Mouse (Mus musculus): ENCODE measurements around the gene Parp9. TPM values are rescaled to one million over a fixed set of nuclear protein-coding genes. Genes with fewer than 3 reads are reported as not detected.
A peak's percentile ranks its signal among the peaks of the same experiment; 100 is the strongest.

Gene Parp9
- total RNA-seq, 1 experiment: 4.8 TPM

DNA sequence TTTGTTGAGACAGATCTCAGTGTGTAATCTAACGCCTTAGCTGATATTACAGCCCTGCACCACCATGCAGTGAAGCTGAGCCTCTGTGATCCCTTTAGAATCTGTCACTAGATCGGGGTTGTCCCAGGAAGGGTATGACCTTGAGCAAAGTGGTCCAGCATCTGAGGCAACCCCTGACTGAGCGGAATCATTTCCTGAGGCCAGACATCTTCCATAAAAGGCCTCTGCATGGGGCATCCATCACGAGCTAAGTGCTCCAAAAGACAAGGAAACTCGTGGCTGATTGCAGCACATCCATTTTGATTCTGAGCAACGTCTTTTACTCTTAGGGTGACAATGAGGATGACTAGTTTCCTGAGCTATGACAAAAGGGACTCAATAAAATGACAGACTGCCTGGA, 43.3 kb upstream of the Parp9 start:
- no peaks in the 10 kb centered on the region for H3K9me3 ChIP-seq (ENCODE audit: control insufficient read depth, insufficient read depth, low read depth, low read length)
- no peak overlapping the region for H3K4me3 ChIP-seq (ENCODE audit: insufficient read depth in 1 of 2, low read depth in 1 of 2, low read length in 2 of 2, poor library complexity in 1 of 2, severe bottlenecking in 1 of 2)
- no peak for DNase-seq (ENCODE audit: low read depth, low spot score)
- H3K9ac ChIP-seq (ENCODE audit: insufficient read depth, low read depth, low read length, poor library complexity, severe bottlenecking): no peak overlapping the region
- no peak overlapping the region for H3K27ac ChIP-seq (ENCODE audit: insufficient read depth, low read depth, low read length, poor library complexity, severe bottlenecking)
- in situ Hi-C loops (cut with MboI; ENCODE audit: low sequenced_read_pairs in 2 of 2, unreplicated experiment in 2 of 2): no loop called here
- TF ChIP-seq ZNF384 (IDR thresholded peaks at IDR 0.05; ENCODE audit: low read depth, low read length): no peak
- no peak for TF ChIP-seq ZC3H11A (IDR thresholded peaks at IDR 0.05; ENCODE audit: borderline replicate concordance, low read depth, low read length)
- no peak for TF ChIP-seq HCFC1 (IDR thresholded peaks at IDR 0.05; ENCODE audit: borderline replicate concordance, insufficient read depth, low read length)
- TF ChIP-seq MAFK (IDR thresholded peaks at IDR 0.05; ENCODE audit: insufficient read depth, low read depth, low read length): no peak
- no peak for TF ChIP-seq CHD2 (IDR thresholded peaks at IDR 0.05; ENCODE audit: low read depth, low read length)
- H3K36me3 ChIP-seq (ENCODE audit: control insufficient read depth, insufficient read depth, low read length, poor library complexity, severe bottlenecking): no peaks in the 10 kb centered on the region
- H3K4me1 ChIP-seq (ENCODE audit: control insufficient read depth in 2 of 2, insufficient read depth in 2 of 2, low read length in 2 of 2, poor library complexity in 1 of 2): peaks cover 0 to 8% of the 10 kb centered on the region in 2 experiments; a peak in 1 of 4 replicates

DNA sequence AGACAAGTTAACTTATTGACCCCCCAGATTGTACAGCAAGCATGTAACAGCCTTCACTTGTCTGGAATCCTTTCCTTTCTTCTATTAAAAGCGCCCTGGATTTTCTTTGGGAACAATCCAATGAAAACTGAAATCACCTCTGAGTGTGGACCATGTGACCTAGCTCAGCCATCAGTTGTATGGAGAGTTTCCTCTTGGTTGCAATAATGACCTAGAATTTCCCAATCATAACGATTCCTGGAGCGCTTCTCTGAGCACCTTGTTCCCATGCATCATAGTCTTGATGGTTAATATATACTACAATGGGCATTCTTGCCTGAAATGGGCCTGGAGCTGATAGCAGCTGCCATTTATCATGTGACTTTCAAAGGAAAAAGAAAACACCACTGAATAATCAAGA, 37.7 kb upstream of the Parp9 start:
- peaks cover 0 to 11% of the 10 kb centered on the region in 2 experiments for H3K4me1 ChIP-seq (ENCODE audit: control insufficient read depth in 2 of 2, insufficient read depth in 2 of 2, low read length in 2 of 2, poor library complexity in 1 of 2)
- no peaks in the 10 kb centered on the region for H3K9me3 ChIP-seq (ENCODE audit: control insufficient read depth, insufficient read depth, low read depth, low read length)
- no peak overlapping the region for H3K9ac ChIP-seq (ENCODE audit: insufficient read depth, low read depth, low read length, poor library complexity, severe bottlenecking)
- no peaks in the 10 kb centered on the region for H3K36me3 ChIP-seq (ENCODE audit: control insufficient read depth, insufficient read depth, low read length, poor library complexity, severe bottlenecking)
- TF ChIP-seq ZC3H11A (IDR thresholded peaks at IDR 0.05; ENCODE audit: borderline replicate concordance, low read depth, low read length) (no peak), CHD2 (IDR thresholded peaks at IDR 0.05; ENCODE audit: low read depth, low read length) (no peak), MAFK (IDR thresholded peaks at IDR 0.05; ENCODE audit: insufficient read depth, low read depth, low read length) (no peak), HCFC1 (IDR thresholded peaks at IDR 0.05; ENCODE audit: borderline replicate concordance, insufficient read depth, low read length) (no peak), ZNF384 (IDR thresholded peaks at IDR 0.05; ENCODE audit: low read depth, low read length) (no peak)
- in situ Hi-C loops (cut with MboI; ENCODE audit: low sequenced_read_pairs in 2 of 2, unreplicated experiment in 2 of 2): no loop called here
- no peak overlapping the region for H3K4me3 ChIP-seq (ENCODE audit: insufficient read depth in 1 of 2, low read depth in 1 of 2, low read length in 2 of 2, poor library complexity in 1 of 2, severe bottlenecking in 1 of 2)
- DNase-seq (ENCODE audit: low read depth, low spot score): no peak
- H3K27ac ChIP-seq (ENCODE audit: insufficient read depth, low read depth, low read length, poor library complexity, severe bottlenecking): no peak overlapping the region

DNA sequence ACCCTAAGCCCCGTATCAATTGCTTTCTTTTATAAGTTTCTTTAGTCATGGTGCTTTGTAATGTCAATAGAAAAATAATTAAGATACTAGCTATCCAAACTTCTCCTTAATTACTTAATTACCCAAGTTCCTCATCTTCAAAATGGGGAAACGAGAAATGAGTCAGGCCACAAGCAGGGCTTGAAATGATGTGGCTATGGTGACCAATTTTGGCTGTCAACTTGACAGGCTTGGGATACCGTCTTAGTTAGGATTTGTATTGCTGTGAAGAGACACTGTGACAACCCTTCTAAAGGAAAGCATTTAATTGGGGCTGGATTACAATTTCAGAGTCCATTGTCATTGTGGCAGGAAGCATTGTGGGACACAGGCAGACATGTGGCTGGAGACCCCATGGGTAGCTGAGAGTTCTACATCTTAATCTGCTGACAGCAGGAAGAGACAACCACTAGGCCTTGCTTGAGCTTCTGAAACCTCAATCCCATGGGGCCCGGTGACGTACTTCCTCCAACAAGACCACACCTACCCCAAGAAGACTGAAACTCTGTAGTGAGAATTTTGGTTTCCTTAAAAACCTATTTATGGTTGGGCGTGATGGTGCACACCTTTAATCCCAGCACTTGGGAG, 35.1 kb upstream of the Parp9 start:
- TF ChIP-seq MAFK (IDR thresholded peaks at IDR 0.05; ENCODE audit: insufficient read depth, low read depth, low read length) (no peak), HCFC1 (IDR thresholded peaks at IDR 0.05; ENCODE audit: borderline replicate concordance, insufficient read depth, low read length) (no peak), ZNF384 (IDR thresholded peaks at IDR 0.05; ENCODE audit: low read depth, low read length) (no peak), ZC3H11A (IDR thresholded peaks at IDR 0.05; ENCODE audit: borderline replicate concordance, low read depth, low read length) (no peak), CHD2 (IDR thresholded peaks at IDR 0.05; ENCODE audit: low read depth, low read length) (no peak)
- Histone ChIP-seq H3K27ac (ENCODE audit: insufficient read depth, low read depth, low read length, poor library complexity, severe bottlenecking) (no peak overlapping the region), H3K9ac (ENCODE audit: insufficient read depth, low read depth, low read length, poor library complexity, severe bottlenecking) (no peak overlapping the region), H3K4me3 (ENCODE audit: insufficient read depth in 1 of 2, low read depth in 1 of 2, low read length in 2 of 2, poor library complexity in 1 of 2, severe bottlenecking in 1 of 2) (no peak overlapping the region), H3K36me3 (ENCODE audit: control insufficient read depth, insufficient read depth, low read length, poor library complexity, severe bottlenecking) (no peaks in the 10 kb centered on the region), H3K4me1 (ENCODE audit: control insufficient read depth in 2 of 2, insufficient read depth in 2 of 2, low read length in 2 of 2, poor library complexity in 1 of 2) (peaks cover 0 to 11% of the 10 kb centered on the region in 2 experiments), H3K9me3 (ENCODE audit: control insufficient read depth, insufficient read depth, low read depth, low read length) (no peaks in the 10 kb centered on the region)
- in situ Hi-C loops (cut with MboI; ENCODE audit: low sequenced_read_pairs in 2 of 2, unreplicated experiment in 2 of 2): no loop called here
- no peak for DNase-seq (ENCODE audit: low read depth, low spot score)

DNA sequence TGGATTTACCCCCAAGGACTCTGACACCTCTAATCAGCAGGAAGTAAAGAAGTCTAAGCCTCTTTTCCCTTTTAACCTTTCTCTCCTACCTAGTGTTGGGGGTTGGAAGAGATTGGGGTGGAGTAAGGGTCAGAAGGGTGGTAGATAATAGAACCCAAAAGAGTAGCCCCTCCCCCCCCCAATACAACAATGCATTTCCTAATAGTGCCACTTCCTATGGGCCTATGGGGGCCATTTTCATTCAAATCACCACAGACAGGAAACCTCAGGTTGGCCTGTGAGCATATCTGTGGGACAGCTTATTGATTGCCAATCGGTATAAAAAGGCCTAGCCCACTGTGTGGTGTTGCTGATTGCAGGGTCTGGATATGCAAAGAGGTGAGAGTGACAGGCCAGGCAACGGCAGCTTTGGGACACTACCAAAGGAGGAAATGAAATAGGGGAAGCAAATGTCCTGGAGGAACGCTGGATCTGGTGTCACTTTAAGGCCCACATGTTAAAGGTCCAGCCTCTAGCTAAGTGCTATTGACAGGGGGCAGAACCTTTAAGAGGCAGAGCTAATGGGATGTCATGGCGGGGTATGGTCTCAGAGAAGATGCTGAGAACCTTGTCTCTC, 34.0 kb upstream of the Parp9 start:
- Histone ChIP-seq H3K4me1 (ENCODE audit: control insufficient read depth in 2 of 2, insufficient read depth in 2 of 2, low read length in 2 of 2, poor library complexity in 1 of 2) (peaks cover 0 to 11% of the 10 kb centered on the region in 2 experiments), H3K9me3 (ENCODE audit: control insufficient read depth, insufficient read depth, low read depth, low read length) (no peaks in the 10 kb centered on the region), H3K27ac (ENCODE audit: insufficient read depth, low read depth, low read length, poor library complexity, severe bottlenecking) (peak overlapping the region; percentile 51; the same call in 1 of the 2 replicates), H3K36me3 (ENCODE audit: control insufficient read depth, insufficient read depth, low read length, poor library complexity, severe bottlenecking) (no peaks in the 10 kb centered on the region), H3K4me3 (ENCODE audit: insufficient read depth in 1 of 2, low read depth in 1 of 2, low read length in 2 of 2, poor library complexity in 1 of 2, severe bottlenecking in 1 of 2) (no peak overlapping the region), H3K9ac (ENCODE audit: insufficient read depth, low read depth, low read length, poor library complexity, severe bottlenecking) (no peak overlapping the region)
- TF ChIP-seq ZNF384 (IDR thresholded peaks at IDR 0.05; ENCODE audit: low read depth, low read length) (no peak), ZC3H11A (IDR thresholded peaks at IDR 0.05; ENCODE audit: borderline replicate concordance, low read depth, low read length) (no peak), HCFC1 (IDR thresholded peaks at IDR 0.05; ENCODE audit: borderline replicate concordance, insufficient read depth, low read length) (no peak)
- in situ Hi-C loops (cut with MboI; ENCODE audit: low sequenced_read_pairs in 2 of 2, unreplicated experiment in 2 of 2): no loop called here
- peak; percentile 46 for DNase-seq (ENCODE audit: low read depth, low spot score)
